Mouse (Mus musculus): ENCODE data around the gene Olfr583. TPM values are rescaled to one million over a fixed set of nuclear protein-coding genes. Genes with fewer than 3 reads are reported as not detected.

Gene Olfr583
- polyA plus RNA-seq (2015; fragmentation: Nextera tagmentation; extraction: Ambion mirVana): not detected in 2 replicates

GRCm38 (mm10) chr7:103051000-103051399, at the start of gene Olfr583:
Gene Olfr583 (plus strand): TSS chr7:103051300.
- Histone ChIP-seq H3K36me3 (ENCODE audit: control insufficient read depth, insufficient read depth, low read length) (no peaks in the 10 kb centered on the region), H3K9me3 (ENCODE audit: control insufficient read depth, low read length) (no peaks in the 10 kb centered on the region), H3K27me3 (replicated peaks; ENCODE audit: control insufficient read depth, insufficient read depth, low read length) (no peaks in the 10 kb centered on the region), H3K4me1 (ENCODE audit: control insufficient read depth, insufficient read depth, low read length) (no peaks in the 10 kb centered on the region), H3K4me2 (ENCODE audit: low read depth, low read length) (no peak within 1 kb of the TSS), H3K9ac (ENCODE audit: low read depth, low read length) (no peak within 1 kb of the TSS), H3K27ac (ENCODE audit: low read length) (no peak within 1 kb of the TSS), H3K4me3 (ENCODE audit: low read length) (no peak within 1 kb of the TSS)
- no peak for ATAC-seq
- WGBS: 84% methylated on average over 1 of the region's 1 CpGs

GRCm38 (mm10) chr7:103037724-103038123, 13.4 kb upstream of the Olfr583 start, which contains the start of gene Olfr582:
Gene Olfr582 (plus strand): TSS chr7:103038024.
- Histone ChIP-seq H3K36me3 (ENCODE audit: control insufficient read depth, insufficient read depth, low read length) (no peaks in the 10 kb centered on the region), H3K4me3 (ENCODE audit: low read length) (no peak within 1 kb of the TSS), H3K4me2 (ENCODE audit: low read depth, low read length) (no peak within 1 kb of the TSS), H3K9me3 (ENCODE audit: control insufficient read depth, low read length) (no peaks in the 10 kb centered on the region), H3K4me1 (ENCODE audit: control insufficient read depth, insufficient read depth, low read length) (no peaks in the 10 kb centered on the region), H3K27me3 (replicated peaks; ENCODE audit: control insufficient read depth, insufficient read depth, low read length) (no peaks in the 10 kb centered on the region), H3K9ac (ENCODE audit: low read depth, low read length) (no peak within 1 kb of the TSS), H3K27ac (ENCODE audit: low read length) (no peak within 1 kb of the TSS)
- no peak for ATAC-seq

GRCm38 (mm10) chr7:103081585-103081984, 30.5 kb downstream of the Olfr583 start, which contains the start of gene Olfr584:
Gene Olfr584 (plus strand): TSS chr7:103081885.
- 76% methylated on average over 1 of the region's 1 CpGs for WGBS
- Histone ChIP-seq H3K4me2 (ENCODE audit: low read depth, low read length) (no peak within 1 kb of the TSS), H3K4me3 (ENCODE audit: low read length) (no peak within 1 kb of the TSS), H3K9ac (ENCODE audit: low read depth, low read length) (no peak within 1 kb of the TSS), H3K27ac (ENCODE audit: low read length) (no peak within 1 kb of the TSS), H3K9me3 (ENCODE audit: control insufficient read depth, low read length) (no peaks in the 10 kb centered on the region), H3K36me3 (ENCODE audit: control insufficient read depth, insufficient read depth, low read length) (no peaks in the 10 kb centered on the region), H3K27me3 (replicated peaks; ENCODE audit: control insufficient read depth, insufficient read depth, low read length) (no peaks in the 10 kb centered on the region), H3K4me1 (ENCODE audit: control insufficient read depth, insufficient read depth, low read length) (no peaks in the 10 kb centered on the region)
- no peak for ATAC-seq

- 83% methylated on average over 1 of the region's 1 CpGs for WGBS
- H3K4me3 ChIP-seq (ENCODE audit: low read length): no peak within 1 kb of the TSS
- no peaks in the 10 kb centered on the region for H3K4me1 ChIP-seq (ENCODE audit: control insufficient read depth, insufficient read depth, low read length)
- no peak within 1 kb of the TSS for H3K9ac ChIP-seq (ENCODE audit: low read depth, low read length)
- H3K4me2 ChIP-seq (ENCODE audit: low read depth, low read length): no peak within 1 kb of the TSS
- no peaks in the 10 kb centered on the region for H3K36me3 ChIP-seq (ENCODE audit: control insufficient read depth, insufficient read depth, low read length)
- no peaks in the 10 kb centered on the region for H3K9me3 ChIP-seq (ENCODE audit: control insufficient read depth, low read length)
- no peak for ATAC-seq
- no peak within 1 kb of the TSS for H3K27ac ChIP-seq (ENCODE audit: low read length)
- no peaks in the 10 kb centered on the region for H3K27me3 ChIP-seq (replicated peaks; ENCODE audit: control insufficient read depth, insufficient read depth, low read length)
Measured at GRCm38 (mm10) chr7:103097420-103097819, 46.3 kb downstream of the Olfr583 start, which contains the start of gene Olfr585. Gene Olfr585 (plus strand): TSS chr7:103097720.

Other genes with a start within 250 kb of the Olfr583 start
- not detected in 2 replicates for gene Olfr564, start 247.8 kb upstream of the Olfr583 start, polyA plus RNA-seq (2015; fragmentation: Nextera tagmentation; extraction: Ambion mirVana)
- not detected in 2 replicates for gene Olfr566, start 192.5 kb upstream of the Olfr583 start, polyA plus RNA-seq (2015; fragmentation: Nextera tagmentation; extraction: Ambion mirVana)
- not detected in 2 replicates for gene Olfr568, start 174.2 kb upstream of the Olfr583 start, polyA plus RNA-seq (2015; fragmentation: Nextera tagmentation; extraction: Ambion mirVana)
- gene Olfr569, start 160.4 kb upstream of the Olfr583 start, polyA plus RNA-seq (2015; fragmentation: Nextera tagmentation; extraction: Ambion mirVana): not detected in 2 replicates
- gene Olfr570, start 156.7 kb upstream of the Olfr583 start, polyA plus RNA-seq (2015; fragmentation: Nextera tagmentation; extraction: Ambion mirVana): not detected in 2 replicates
- not detected in 2 replicates for gene Olfr571, start 133.8 kb upstream of the Olfr583 start, polyA plus RNA-seq (2015; fragmentation: Nextera tagmentation; extraction: Ambion mirVana)
- gene Olfr572, start 126.9 kb upstream of the Olfr583 start, polyA plus RNA-seq (2015; fragmentation: Nextera tagmentation; extraction: Ambion mirVana): not detected in 2 replicates
- gene Olfr573-ps1, start 108.7 kb upstream of the Olfr583 start, polyA plus RNA-seq (2015; fragmentation: Nextera tagmentation; extraction: Ambion mirVana): not detected in 2 replicates
- not detected in 2 replicates for gene Olfr574, start 102.8 kb upstream of the Olfr583 start, polyA plus RNA-seq (2015; fragmentation: Nextera tagmentation; extraction: Ambion mirVana)
- gene Olfr575, start 92.5 kb upstream of the Olfr583 start, polyA plus RNA-seq (2015; fragmentation: Nextera tagmentation; extraction: Ambion mirVana): not detected in 2 replicates
- gene Olfr576, start 88.6 kb upstream of the Olfr583 start, polyA plus RNA-seq (2015; fragmentation: Nextera tagmentation; extraction: Ambion mirVana): not detected in 2 replicates
- gene Olfr577, start 75.4 kb upstream of the Olfr583 start, polyA plus RNA-seq (2015; fragmentation: Nextera tagmentation; extraction: Ambion mirVana): not detected in 2 replicates
- gene Olfr578, start 62.0 kb upstream of the Olfr583 start, polyA plus RNA-seq (2015; fragmentation: Nextera tagmentation; extraction: Ambion mirVana): not detected in 2 replicates
- gene Olfr582, start 13.3 kb upstream of the Olfr583 start, polyA plus RNA-seq (2015; fragmentation: Nextera tagmentation; extraction: Ambion mirVana): not detected in 2 replicates
- gene Olfr584, start 30.6 kb downstream of the Olfr583 start, polyA plus RNA-seq (2015; fragmentation: Nextera tagmentation; extraction: Ambion mirVana): not detected in 2 replicates
- gene Olfr585, start 46.4 kb downstream of the Olfr583 start, polyA plus RNA-seq (2015; fragmentation: Nextera tagmentation; extraction: Ambion mirVana): not detected in 2 replicates
- not detected in 2 replicates for gene Olfr586, start 74.3 kb downstream of the Olfr583 start, polyA plus RNA-seq (2015; fragmentation: Nextera tagmentation; extraction: Ambion mirVana)
- gene Olfr588-ps1, start 89.6 kb downstream of the Olfr583 start, polyA plus RNA-seq (2015; fragmentation: Nextera tagmentation; extraction: Ambion mirVana): not detected in 2 replicates
- not detected in 2 replicates for gene Olfr589, start 105.1 kb downstream of the Olfr583 start, polyA plus RNA-seq (2015; fragmentation: Nextera tagmentation; extraction: Ambion mirVana)
- not detected in 2 replicates for gene Olfr591, start 127.0 kb downstream of the Olfr583 start, polyA plus RNA-seq (2015; fragmentation: Nextera tagmentation; extraction: Ambion mirVana)
- gene Olfr592, start 133.5 kb downstream of the Olfr583 start, polyA plus RNA-seq (2015; fragmentation: Nextera tagmentation; extraction: Ambion mirVana): not detected in 2 replicates
- gene Olfr593, start 160.6 kb downstream of the Olfr583 start, polyA plus RNA-seq (2015; fragmentation: Nextera tagmentation; extraction: Ambion mirVana): not detected in 2 replicates
- not detected in 2 replicates for gene Olfr594, start 165.7 kb downstream of the Olfr583 start, polyA plus RNA-seq (2015; fragmentation: Nextera tagmentation; extraction: Ambion mirVana)
- gene Usp17ld, start 201.2 kb downstream of the Olfr583 start, polyA plus RNA-seq (2015; fragmentation: Nextera tagmentation; extraction: Ambion mirVana): not detected in 2 replicates

All from intestine, embryonic 16.5 days (tissue).